Mouse (Mus musculus) left cerebral cortex, adult 18-20 months (tissue): ENCODE results near the gene Aff3. TPM values are rescaled to one million over a fixed set of nuclear protein-coding genes. Genes with fewer than 3 reads are reported as not detected.

Experiments
- DNase-seq, 2 experiments: peaks; one replicate each; pipeline ENCODE4 v3.0.0; 2021 to 2022; ENCODE audit warnings: low spot score in 2 of 2, mixed read lengths in 1 of 2
- total RNA-seq, 2 experiments: library from RNA; stranded (reverse); gene quantifications; 2 replicates each; pipeline ENCODE4 v1.2.3; 2021

The Aff3 gene
- total RNA-seq, 2 experiments from 2014 or later = 103 to 107 TPM

- DNase-seq = no peak
These were observed 118.1 kb downstream of the Aff3 start for GRCm38 (mm10) chr1:38546696-38547095.

- no peak for DNase-seq
These were observed 119.3 kb downstream of the Aff3 start for GRCm38 (mm10) chr1:38545282-38545945.

GRCm38 (mm10) chr1:38544501-38544900 is 120.3 kb downstream of the Aff3 start:
- no peak for DNase-seq

GRCm38 (mm10) chr1:38541536-38541935 is 123.2 kb downstream of the Aff3 start:
- no peak for DNase-seq

- no peak for DNase-seq
These were observed 127.7 kb downstream of the Aff3 start for GRCm38 (mm10) chr1:38536929-38537540.

GRCm38 (mm10) chr1:38532581-38532980 is 132.2 kb downstream of the Aff3 start:
- DNase-seq = no peak

GRCm38 (mm10) chr1:38528607-38529006 is 136.1 kb downstream of the Aff3 start:
- no peak for DNase-seq

- no peak for DNase-seq
These were observed 138.2 kb downstream of the Aff3 start for GRCm38 (mm10) chr1:38526568-38526967.

GRCm38 (mm10) chr1:38521651-38522050 is 143.1 kb downstream of the Aff3 start:
- no peak for DNase-seq

GRCm38 (mm10) chr1:38516225-38516624 is 148.5 kb downstream of the Aff3 start:
- DNase-seq = no peak

- DNase-seq = no peak
These were observed 150.1 kb downstream of the Aff3 start for GRCm38 (mm10) chr1:38514634-38515011.

GRCm38 (mm10) chr1:38513970-38514633 is 150.7 kb downstream of the Aff3 start:
- no peak for DNase-seq

GRCm38 (mm10) chr1:38512258-38513081 is 152.3 kb downstream of the Aff3 start:
- no peak for DNase-seq

GRCm38 (mm10) chr1:38511076-38511475 is 153.7 kb downstream of the Aff3 start:
- no peak for DNase-seq

- DNase-seq = no peak
These were observed 155.5 kb downstream of the Aff3 start for GRCm38 (mm10) chr1:38509301-38509700.

- no peak for DNase-seq
These were observed 157.0 kb downstream of the Aff3 start for GRCm38 (mm10) chr1:38507636-38508179.

- no peak for DNase-seq
These were observed 158.4 kb downstream of the Aff3 start for GRCm38 (mm10) chr1:38506396-38506795.

- DNase-seq = no peak
These were observed 161.2 kb downstream of the Aff3 start for GRCm38 (mm10) chr1:38503431-38504089.

GRCm38 (mm10) chr1:38502797-38503196 is 162.0 kb downstream of the Aff3 start:
- no peak for DNase-seq

- DNase-seq = no peak
These were observed 163.5 kb downstream of the Aff3 start for GRCm38 (mm10) chr1:38501231-38501630.

- no peak for DNase-seq
These were observed 165.3 kb downstream of the Aff3 start for GRCm38 (mm10) chr1:38499500-38499899.
